Mouse (Mus musculus) cerebellum, adult 8-10 months (tissue): Measurements from ENCODE around the gene 4930507D05Rik.
"Not testable (repeated sequence)": the region's sequence is repeated elsewhere in the genome, so short reads cannot be mapped to it uniquely, and the experiment has no call there.

Experiments used
- DNase-seq: peaks from one replicate; pipeline ENCODE4 v3.0.0; 2022

4930507D05Rik gene

GRCm38 (mm10) chr10:62481108-62481852 lies 32.0 kb downstream of the 4930507D05Rik start:
- no peak for DNase-seq

GRCm38 (mm10) chr10:62485878-62486582 lies 36.7 kb downstream of the 4930507D05Rik start:
- DNase-seq: no peak

- peak; percentile 98 for DNase-seq
These were observed 37.5 kb downstream of the 4930507D05Rik start, which contains the start of gene Vps26a for GRCm38 (mm10) chr10:62486618-62487415. Gene Vps26a, minus strand, starts transcription at chr10:62486805.

GRCm38 (mm10) chr10:62488266-62488665 lies 39.0 kb downstream of the 4930507D05Rik start:
- DNase-seq: peak; percentile 55

- not testable (repeated sequence) for DNase-seq
These were observed 42.4 kb downstream of the 4930507D05Rik start for GRCm38 (mm10) chr10:62491681-62492080.

GRCm38 (mm10) chr10:62500088-62500915 lies 51.0 kb downstream of the 4930507D05Rik start:
- DNase-seq: peak; percentile 58
